Mouse (Mus musculus) liver, postnatal 0 days (tissue): Measurements from ENCODE around the gene Syne4.

Experiments
- CTCF ChIP-seq: sonication (generic); IDR thresholded peaks from 2 replicates; pipeline ENCODE4 v1.5.1; 2016; ENCODE audit warnings: antibody characterized with exemption, low read depth
- EP300 ChIP-seq: IDR thresholded peaks from 2 replicates; pipeline ENCODE4 v1.6.1; 2016; ENCODE audit warnings: antibody characterized with exemption, low read depth, mild to moderate bottlenecking

DNA sequence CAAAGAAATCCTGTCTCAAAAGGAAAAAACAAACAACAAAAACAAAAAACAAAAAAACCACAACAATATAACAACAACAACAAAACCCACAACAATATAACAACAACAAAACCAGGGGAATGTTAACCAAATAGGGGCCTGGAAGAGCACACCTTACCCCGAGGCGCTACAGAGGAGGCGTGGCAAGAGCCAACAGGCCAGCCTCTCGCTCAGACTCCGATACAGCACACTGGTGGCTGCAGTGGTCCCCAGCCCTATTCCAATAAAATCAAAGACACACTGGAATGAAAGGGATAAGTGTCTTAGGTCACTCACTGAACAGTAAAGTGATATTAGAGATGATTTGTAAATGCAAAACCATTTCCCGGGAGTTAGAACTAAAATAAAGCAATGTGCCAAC lies 35.1 kb upstream of the Syne4 start:
- TF ChIP-seq CTCF (no peak), EP300 (no peak)
